Mouse (Mus musculus): Measurements from ENCODE around the gene Eng. TPM values are rescaled to one million over a fixed set of nuclear protein-coding genes. Genes with fewer than 3 reads are reported as not detected.

The Eng gene
- polyA plus RNA-seq, 1 experiment from 2014 or later: 148 TPM

MicroRNA genes within 50 kb of the gene (microRNA counts, 519-probe panel; counts per million panel counts)
- 322 counts per million, percentile 70 among the panel's probes with 10 or more counts for microRNA mmu-miR-1954
- 322 counts per million, percentile 70 among the panel's probes with 10 or more counts for microRNA mmu-miR-2861

Small RNAs within 50 kb of the gene (microRNA-seq; reads per million reads assigned to microRNA genes)
- gene Gm47291 (not detected), gene Mir1954 (not detected), gene Mir2861 (not detected), gene Mir3960 (not detected), gene Mir8093 (not detected)

Other genes with a start within 250 kb of the Eng start
- gene Naif1, start 196.1 kb upstream of the Eng start, polyA plus RNA-seq (2014; fragmentation: Nextera tagmentation; extraction: Ambion mirVana): 4.5 and 4.7 TPM in 2 replicates
- 6.6 and 8.0 TPM in 2 replicates for gene Slc25a25, start 195.2 kb upstream of the Eng start, polyA plus RNA-seq (2014; fragmentation: Nextera tagmentation; extraction: Ambion mirVana)
- 5.8 and 6.3 TPM in 2 replicates for gene Fam102a, start 111.3 kb upstream of the Eng start, polyA plus RNA-seq (2014; fragmentation: Nextera tagmentation; extraction: Ambion mirVana)
- 72.9 and 85.0 TPM in 2 replicates for gene Dpm2, start 75.7 kb upstream of the Eng start, polyA plus RNA-seq (2014; fragmentation: Nextera tagmentation; extraction: Ambion mirVana)
- gene Pip5kl1, start 71.8 kb upstream of the Eng start, polyA plus RNA-seq (2014; fragmentation: Nextera tagmentation; extraction: Ambion mirVana): 0.19 TPM in 1 of 2 replicates, not detected in the other
- 0.13 TPM in 1 of 2 replicates, not detected in the other for gene 9430097D07Rik, start 70.9 kb upstream of the Eng start, polyA plus RNA-seq (2014; fragmentation: Nextera tagmentation; extraction: Ambion mirVana)
- gene St6galnac4, start 59.5 kb upstream of the Eng start, polyA plus RNA-seq (2014; fragmentation: Nextera tagmentation; extraction: Ambion mirVana): 33.4 and 35.7 TPM in 2 replicates
- gene St6galnac6, start 46.9 kb upstream of the Eng start, polyA plus RNA-seq (2014; fragmentation: Nextera tagmentation; extraction: Ambion mirVana): 11.0 and 12.2 TPM in 2 replicates
- gene Ak1, start 24.8 kb upstream of the Eng start, polyA plus RNA-seq (2014; fragmentation: Nextera tagmentation; extraction: Ambion mirVana): 336 and 355 TPM in 2 replicates
- 12.1 and 12.2 TPM in 2 replicates for gene Fpgs, start 57.5 kb downstream of the Eng start, polyA plus RNA-seq (2014; fragmentation: Nextera tagmentation; extraction: Ambion mirVana)
- gene Cdk9, start 66.5 kb downstream of the Eng start, polyA plus RNA-seq (2014; fragmentation: Nextera tagmentation; extraction: Ambion mirVana): 44.5 and 45.3 TPM in 2 replicates
- 23.7 and 27.7 TPM in 2 replicates for gene Sh2d3c, start 74.5 kb downstream of the Eng start, polyA plus RNA-seq (2014; fragmentation: Nextera tagmentation; extraction: Ambion mirVana)
- 0.68 TPM in 1 of 2 replicates, not detected in the other for gene 6330409D20Rik, start 94.4 kb downstream of the Eng start, polyA plus RNA-seq (2014; fragmentation: Nextera tagmentation; extraction: Ambion mirVana)
- gene Tor2a, start 110.6 kb downstream of the Eng start, polyA plus RNA-seq (2014; fragmentation: Nextera tagmentation; extraction: Ambion mirVana): 38.0 and 42.7 TPM in 2 replicates
- gene Ttc16, start 129.0 kb downstream of the Eng start, polyA plus RNA-seq (2014; fragmentation: Nextera tagmentation; extraction: Ambion mirVana): 0.22 TPM in 1 of 2 replicates, not detected in the other
- gene Ptrh1, start 129.2 kb downstream of the Eng start, polyA plus RNA-seq (2014; fragmentation: Nextera tagmentation; extraction: Ambion mirVana): 2.6 and 3.6 TPM in 2 replicates
- 0.35 and 0.36 TPM in 2 replicates for gene Cfap157, start 137.8 kb downstream of the Eng start, polyA plus RNA-seq (2014; fragmentation: Nextera tagmentation; extraction: Ambion mirVana)
- gene Stxbp1, start 200.7 kb downstream of the Eng start, polyA plus RNA-seq (2014; fragmentation: Nextera tagmentation; extraction: Ambion mirVana): 28.7 and 29.7 TPM in 2 replicates
- 18.1 and 25.1 TPM in 2 replicates for gene Fam129b, start 229.5 kb downstream of the Eng start, polyA plus RNA-seq (2014; fragmentation: Nextera tagmentation; extraction: Ambion mirVana)

All from heart, embryonic 14.5 days (tissue).